Mouse (Mus musculus) retina, postnatal 1 day (tissue): ENCODE data around the gene Fabp2.

Experiments used
- DNase-seq: peaks from one replicate; pipeline ENCODE4 v3.0.0-alpha.2; 2012

Fabp2 gene

GRCm38 (mm10) chr3:122894772-122895171 is at the start of gene Fabp2:
Gene Fabp2 (plus strand): TSS chr3:122895072.
- no peak for DNase-seq

- no peak for DNase-seq
Observed at GRCm38 (mm10) chr3:122848410-122849034, 46.4 kb upstream of the Fabp2 start.

- peak; percentile 6 for DNase-seq
Observed at GRCm38 (mm10) chr3:122855149-122855548, 39.7 kb upstream of the Fabp2 start.

GRCm38 (mm10) chr3:122859829-122860228 is 35.0 kb upstream of the Fabp2 start:
- no peak for DNase-seq

GRCm38 (mm10) chr3:122860573-122861498 is 34.0 kb upstream of the Fabp2 start:
- DNase-seq = no peak

- DNase-seq = peak; percentile 10
Observed at GRCm38 (mm10) chr3:122865092-122865491, 29.8 kb upstream of the Fabp2 start.

- no peak for DNase-seq
Observed at GRCm38 (mm10) chr3:122868270-122868669, 26.6 kb upstream of the Fabp2 start.

GRCm38 (mm10) chr3:122871596-122871995 is 23.3 kb upstream of the Fabp2 start:
- no peak for DNase-seq

GRCm38 (mm10) chr3:122876870-122877269 is 18.0 kb upstream of the Fabp2 start:
- DNase-seq = no peak

- no peak for DNase-seq
Observed at GRCm38 (mm10) chr3:122877543-122877942, 17.3 kb upstream of the Fabp2 start.

GRCm38 (mm10) chr3:122878705-122879315 is 16.1 kb upstream of the Fabp2 start:
- no peak for DNase-seq

- no peak for DNase-seq
Observed at GRCm38 (mm10) chr3:122887505-122888301, 7.2 kb upstream of the Fabp2 start.

GRCm38 (mm10) chr3:122888371-122888819 is 6.5 kb upstream of the Fabp2 start:
- DNase-seq = no peak

- DNase-seq = no peak
Observed at GRCm38 (mm10) chr3:122895189-122895731, 388 bp downstream of the Fabp2 start.

GRCm38 (mm10) chr3:122898254-122898653 is 3.4 kb downstream of the Fabp2 start:
- no peak for DNase-seq

- DNase-seq = peak; percentile 82
Observed at GRCm38 (mm10) chr3:122903746-122904433, 9.0 kb downstream of the Fabp2 start.

- no peak for DNase-seq
Observed at GRCm38 (mm10) chr3:122907841-122908240, 13.0 kb downstream of the Fabp2 start.

GRCm38 (mm10) chr3:122915493-122915892 is 20.6 kb downstream of the Fabp2 start:
- no peak for DNase-seq

GRCm38 (mm10) chr3:122916191-122916680 is 21.4 kb downstream of the Fabp2 start:
- DNase-seq = no peak

- DNase-seq = no peak
Observed at GRCm38 (mm10) chr3:122918672-122919071, 23.8 kb downstream of the Fabp2 start.

- no peak for DNase-seq
Observed at GRCm38 (mm10) chr3:122919260-122919659, 24.4 kb downstream of the Fabp2 start, which contains the start of gene Gm10959. Gene Gm10959 (minus strand): TSS chr3:122919360.
